ENCODE assay signal across 8 mouse cellular contexts in the genomic region with DNA sequence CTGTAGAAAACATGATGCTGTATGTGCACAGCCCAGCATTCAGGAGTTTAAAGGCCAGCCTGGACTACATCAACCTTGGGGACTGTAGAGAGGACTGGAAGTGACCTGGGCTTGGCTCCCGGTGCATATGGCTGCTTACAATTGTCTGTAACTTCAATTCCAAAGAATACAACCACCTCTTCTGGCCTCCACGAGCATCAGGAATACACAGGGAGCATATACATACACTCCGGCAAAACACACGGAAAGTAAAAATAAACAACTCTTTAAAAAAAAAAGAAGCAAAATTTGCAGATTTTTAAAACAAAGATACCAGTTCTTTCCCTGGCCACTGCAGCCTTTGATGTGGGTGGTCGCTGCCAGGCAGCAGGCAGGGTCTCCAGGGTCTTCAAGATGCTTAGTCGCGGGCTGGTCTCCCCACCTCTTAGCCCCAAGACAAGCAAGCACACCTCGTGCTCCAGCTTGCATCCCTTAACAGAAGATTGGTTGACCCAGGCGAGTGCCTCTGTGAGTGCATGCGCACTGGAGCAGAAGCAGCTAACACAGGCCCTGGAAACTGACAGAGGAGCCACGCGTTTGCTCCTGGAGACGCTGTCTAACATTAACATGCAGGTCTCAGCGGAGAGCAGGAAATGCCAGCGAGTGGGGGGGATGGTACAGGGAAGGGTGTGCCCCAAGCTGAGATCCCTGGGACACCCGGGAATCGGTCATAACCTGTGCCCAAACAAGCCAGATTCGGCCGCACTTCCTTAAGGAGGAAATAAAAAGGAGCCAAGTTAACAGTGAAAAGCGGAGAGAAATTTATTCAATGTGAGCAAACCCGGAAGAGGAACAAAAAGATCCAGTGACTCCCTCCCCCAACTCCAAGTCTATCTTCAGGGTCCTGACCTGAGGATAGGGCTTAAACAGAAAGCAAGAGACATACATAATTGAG. TPM values are rescaled to one million over a fixed set of nuclear protein-coding genes. Genes with fewer than 3 reads are reported as not detected.
DNase-seq lines count a peak whose midpoint lies in the region; ATAC-seq and TF ChIP-seq lines count a peak whose summit lies in the region.

No protein-coding gene starts in this region.

- H3K9me3 ChIP-seq in forebrain, postnatal 0 days (ENCODE audit: low read length): no peaks in the 10 kb centered on the region
- H3K9me3 ChIP-seq in neural tube, embryonic 15.5 days (replicated peaks): no peaks in the 10 kb centered on the region

- H3K4me2 ChIP-seq in forebrain, postnatal 0 days (ENCODE audit: low read depth): peak overlapping the region; percentile 51
- H3K4me2 ChIP-seq in neural tube, embryonic 15.5 days: peak overlapping the region; percentile 57

- DNase-seq in ES-CJ7 (ENCODE audit: low read depth, low spot score): peak; percentile 96
- peak; percentile 40 for DNase-seq in cerebellum, adult 11 months
- DNase-seq in forebrain, postnatal 0 days: peak; percentile 81
- DNase-seq in heart, postnatal 36 days: peak; percentile 74 to 79
- peak; percentile 69 for DNase-seq in layer of hippocampus, adult 11-12 months (ENCODE audit: low spot score)
- peak; percentile 88 to 92 for DNase-seq in lung, adult 18-20 months
- DNase-seq in testis, postnatal 10 days (ENCODE audit: low spot score): peak; percentile 76

- ATAC-seq in forebrain, postnatal 0 days: peak; percentile 95
- ATAC-seq in neural tube, embryonic 15.5 days (ENCODE audit: low FRiP score): peak; percentile 70

- WGBS in forebrain, postnatal 0 days: 11% methylated on average over 21 of the region's 21 CpGs
- 15% methylated on average over 21 of the region's 21 CpGs for WGBS in neural tube, embryonic 15.5 days

- H3K27ac ChIP-seq in forebrain, postnatal 0 days (ENCODE audit: low read depth, low read length): peak overlapping the region; percentile 80
- peak overlapping the region; percentile 77 for H3K27ac ChIP-seq in neural tube, embryonic 15.5 days (replicated peaks)

- H3K36me3 ChIP-seq in forebrain, postnatal 0 days (ENCODE audit: insufficient read depth): no peaks in the 10 kb centered on the region
- H3K36me3 ChIP-seq in neural tube, embryonic 15.5 days: no peaks in the 10 kb centered on the region

- H3K4me1 ChIP-seq in forebrain, postnatal 0 days (ENCODE audit: insufficient read depth): peaks cover 11% of the 10 kb centered on the region; the same call in 1 of the 2 replicates
- peaks cover 20% of the 10 kb centered on the region for H3K4me1 ChIP-seq in neural tube, embryonic 15.5 days

- peak overlapping the region; percentile 46 for H3K9ac ChIP-seq in forebrain, postnatal 0 days
- 0 out of 2 replicates have a peak overlapping the region, but pooled peaks have one; percentile 36 for H3K9ac ChIP-seq in neural tube, embryonic 15.5 days (replicated peaks)

- no peak for TF ChIP-seq CTCF in forebrain, postnatal 0 days (IDR thresholded peaks at IDR 0.05; ENCODE audit: low read depth)

- peak overlapping the region; percentile 30 for H3K4me3 ChIP-seq in forebrain, postnatal 0 days (ENCODE audit: low read depth, low read length)
- H3K4me3 ChIP-seq in neural tube, embryonic 15.5 days (replicated peaks): peak overlapping the region; percentile 27

- no peaks in the 10 kb centered on the region for H3K27me3 ChIP-seq in forebrain, postnatal 0 days (ENCODE audit: insufficient read depth, low read length)
- no peaks in the 10 kb centered on the region for H3K27me3 ChIP-seq in neural tube, embryonic 15.5 days (replicated peaks)

- intact Hi-C loops in heart, postnatal 36 days (cut with DNase I): loop anchor here (5.0 kb wide), 2 partner anchors 50 to 55 kb away; a partner anchor contains a TSS

RNA-seq across cellular contexts. Expression of a gene that starts 52.0 kb away (rescaled TPM):
- total RNA-seq in forebrain, postnatal 0 days (2014; rRNA removed): not detected in 2 replicates
- polyA plus RNA-seq in forebrain, postnatal 0 days (2015; fragmentation: Nextera tagmentation; extraction: Ambion mirVana): 0.05 TPM in 1 of 2 replicates, not detected in the other
- total RNA-seq in heart, postnatal 36 days (2021): not detected
- polyA plus RNA-seq in neural tube, embryonic 15.5 days (2015; fragmentation: Nextera tagmentation; extraction: Ambion mirVana): 0.06 TPM in 1 of 2 replicates, not detected in the other

Comparison
In these comparisons a context has a peak if more than half of its experiments do, and no peak if none do; other contexts are left out.
1. Peak in every context shown above with its lines: DNase-seq, ATAC-seq, H3K4me3 ChIP-seq and H3K27ac ChIP-seq.
2. DNase-seq: peak in every context shown above with its lines; median percentile 96 in ES-CJ7; 90 in lung, adult 18-20 months; 81 in forebrain, postnatal 0 days; 76 in heart, postnatal 36 days; 76 in testis, postnatal 10 days; 69 in layer of hippocampus, adult 11-12 months; 40 in cerebellum, adult 11 months.